8 mouse cellular contexts compared by ENCODE assay signal in the genomic region with DNA sequence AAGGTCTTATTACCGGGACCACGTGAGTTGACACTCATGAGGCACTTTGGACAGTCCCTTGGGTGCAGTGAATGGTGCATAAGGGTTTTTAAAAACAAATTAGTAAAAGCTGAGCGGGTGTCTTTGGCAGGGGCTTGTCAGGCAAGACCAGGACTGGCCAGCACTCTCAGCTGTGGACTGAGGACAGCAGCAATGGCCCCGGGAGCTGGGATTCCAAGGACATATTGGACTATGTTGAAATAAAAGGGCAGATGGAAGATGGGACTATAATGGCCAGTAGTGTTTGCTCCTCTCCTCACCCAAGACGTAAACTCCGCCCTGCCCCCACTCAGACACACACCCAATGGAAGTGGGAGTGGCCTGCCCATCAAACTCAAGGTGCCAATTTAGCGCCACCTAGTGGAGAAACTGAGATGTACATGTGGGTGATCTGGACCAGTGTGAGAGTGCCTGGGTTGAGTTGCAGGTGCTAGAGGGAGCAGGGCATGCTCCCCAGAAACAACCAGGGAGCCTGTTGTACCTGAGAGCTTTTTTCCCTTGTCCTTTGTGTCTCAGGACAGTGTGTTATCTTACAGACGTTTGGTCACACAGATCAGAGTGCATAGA.
A peak's percentile ranks its signal among the peaks of the same experiment; 100 is the strongest.
DNase-seq lines count a peak whose midpoint lies in the region; ATAC-seq and TF ChIP-seq lines count a peak whose summit lies in the region.

No protein-coding gene starts in this region.

- no peak overlapping the region for H3K4me3 ChIP-seq in forebrain, embryonic 14.5 days (ENCODE audit: low read depth, low read length)
- H3K4me3 ChIP-seq in intestine, postnatal 0 days (ENCODE audit: low read depth, low read length), result no peak overlapping the region
- no peak overlapping the region for H3K4me3 ChIP-seq in midbrain, embryonic 12.5 days

- no peak overlapping the region for H3K4me2 ChIP-seq in forebrain, embryonic 14.5 days (ENCODE audit: low read length)
- no peak overlapping the region for H3K4me2 ChIP-seq in intestine, postnatal 0 days (replicated peaks; ENCODE audit: low read depth)
- no peak overlapping the region for H3K4me2 ChIP-seq in midbrain, embryonic 12.5 days (replicated peaks)

- H3K9me3 ChIP-seq in forebrain, embryonic 14.5 days (replicated peaks; ENCODE audit: control insufficient read depth, low read length), result no peaks in the 10 kb centered on the region
- H3K9me3 ChIP-seq in intestine, postnatal 0 days (ENCODE audit: control insufficient read depth), result no peaks in the 10 kb centered on the region
- no peaks in the 10 kb centered on the region for H3K9me3 ChIP-seq in midbrain, embryonic 12.5 days

- peak; percentile 55 for ATAC-seq in forebrain, embryonic 14.5 days
- no peak for ATAC-seq in intestine, postnatal 0 days
- peak; percentile 32 for ATAC-seq in midbrain, embryonic 12.5 days (ENCODE audit: low FRiP score, low read depth)

- H3K36me3 ChIP-seq in forebrain, embryonic 14.5 days (ENCODE audit: control insufficient read depth, insufficient read depth, low read length), result no peaks in the 10 kb centered on the region
- no peaks in the 10 kb centered on the region for H3K36me3 ChIP-seq in intestine, postnatal 0 days (ENCODE audit: control insufficient read depth, insufficient read depth)
- H3K36me3 ChIP-seq in midbrain, embryonic 12.5 days, result no peaks in the 10 kb centered on the region

- H3K4me1 ChIP-seq in forebrain, embryonic 14.5 days (ENCODE audit: control insufficient read depth, insufficient read depth, low read length), result no peaks in the 10 kb centered on the region
- H3K4me1 ChIP-seq in intestine, postnatal 0 days (replicated peaks; ENCODE audit: control insufficient read depth, insufficient read depth, low read length), result no peaks in the 10 kb centered on the region
- H3K4me1 ChIP-seq in midbrain, embryonic 12.5 days, result peaks cover 25% of the 10 kb centered on the region

- peak; percentile 31 for DNase-seq in ovary, postnatal 36 days (ENCODE audit: low spot score)
- DNase-seq in ovary, adult 18-20 months (ENCODE audit: low spot score), result no peak
- peak; percentile 37 for DNase-seq in c-Kit-positive CD71-positive TER-119-negative erythroid progenitor cells, embryonic 14.5 days (ENCODE audit: low read depth)
- DNase-seq in forebrain, embryonic 14.5 days (ENCODE audit: low spot score), result peak; percentile 78
- DNase-seq in left cerebral cortex, postnatal 10 days (ENCODE audit: extremely low spot score in 1 of 2, low spot score in 2 of 2), result peak; percentile 27 to 72
- DNase-seq in testis, postnatal 14 days (ENCODE audit: low spot score), result peak; percentile 68

- H3K27me3 ChIP-seq in forebrain, embryonic 14.5 days (replicated peaks; ENCODE audit: control insufficient read depth, insufficient read depth, low read length), result no peaks in the 10 kb centered on the region
- H3K27me3 ChIP-seq in intestine, postnatal 0 days (replicated peaks; ENCODE audit: control insufficient read depth, insufficient read depth, low read length), result peaks cover 6% of the 10 kb centered on the region; the same call in 1 of the 2 replicates
- H3K27me3 ChIP-seq in midbrain, embryonic 12.5 days, result peaks cover 40% of the 10 kb centered on the region

- no peak overlapping the region for H3K27ac ChIP-seq in forebrain, embryonic 14.5 days (ENCODE audit: low read depth, low read length)
- no peak overlapping the region for H3K27ac ChIP-seq in intestine, postnatal 0 days (ENCODE audit: low read depth, low read length)
- no peak overlapping the region for H3K27ac ChIP-seq in midbrain, embryonic 12.5 days (replicated peaks)

- no peak overlapping the region for H3K9ac ChIP-seq in forebrain, embryonic 14.5 days (ENCODE audit: low read length)
- H3K9ac ChIP-seq in intestine, postnatal 0 days (ENCODE audit: low read depth, low read length), result no peak overlapping the region
- H3K9ac ChIP-seq in midbrain, embryonic 12.5 days (replicated peaks), result no peak overlapping the region

- intact Hi-C loops in left cerebral cortex, postnatal 10 days (cut with DNase I), result no loop called here

- peak; percentile 77 for TF ChIP-seq CTCF in intestine, postnatal 0 days (IDR thresholded peaks at IDR 0.05; ENCODE audit: low read depth)

- 18% methylated on average over 8 of the region's 8 CpGs for WGBS in forebrain, embryonic 14.5 days
- WGBS in intestine, postnatal 0 days, result 29% methylated on average over 8 of the region's 8 CpGs
- WGBS in midbrain, embryonic 12.5 days, result 23% methylated on average over 8 of the region's 8 CpGs
